Mouse (Mus musculus) ovary, postnatal 10 days (tissue): ENCODE data around the gene Slc6a20b.
"Not testable (repeated sequence)": the region's sequence is repeated elsewhere in the genome, so short reads cannot be mapped to it uniquely, and the experiment has no call there.

ENCODE experiments used
- DNase-seq: peaks from one replicate; pipeline ENCODE4 v3.0.0; 2022; ENCODE audit warnings: low spot score

The Slc6a20b gene

GRCm38 (mm10) chr9:123632281-123632680, at the start of gene Slc6a20b:
Gene Slc6a20b (minus strand): TSS chr9:123632565.
- DNase-seq = no peak

- DNase-seq = no peak
These were observed 46.8 kb upstream of the Slc6a20b start for GRCm38 (mm10) chr9:123679198-123679597.

- no peak for DNase-seq
These were observed 46.2 kb upstream of the Slc6a20b start, which contains the start of the genes Ccr9 and Slc6a20a for GRCm38 (mm10) chr9:123678327-123679105. Gene Ccr9 (plus strand): TSS chr9:123678439. Gene Slc6a20a (minus strand): TSS chr9:123678885.

- DNase-seq = no peak
These were observed 33.3 kb upstream of the Slc6a20b start for GRCm38 (mm10) chr9:123665645-123666044.

- not testable (repeated sequence) for DNase-seq
These were observed 27.8 kb upstream of the Slc6a20b start for GRCm38 (mm10) chr9:123659986-123660676.

- DNase-seq = no peak
These were observed 26.6 kb upstream of the Slc6a20b start for GRCm38 (mm10) chr9:123658981-123659380.

GRCm38 (mm10) chr9:123657457-123657856, 25.1 kb upstream of the Slc6a20b start:
- DNase-seq = no peak

- no peak for DNase-seq
These were observed 19.0 kb upstream of the Slc6a20b start for GRCm38 (mm10) chr9:123651369-123651768.

- no peak for DNase-seq
These were observed 17.6 kb upstream of the Slc6a20b start for GRCm38 (mm10) chr9:123649785-123650511.

- no peak for DNase-seq
These were observed 7.7 kb upstream of the Slc6a20b start for GRCm38 (mm10) chr9:123640106-123640505.

GRCm38 (mm10) chr9:123638668-123639089, 6.3 kb upstream of the Slc6a20b start:
- no peak for DNase-seq

GRCm38 (mm10) chr9:123638231-123638630, 5.9 kb upstream of the Slc6a20b start:
- no peak for DNase-seq

GRCm38 (mm10) chr9:123636771-123637170, 4.4 kb upstream of the Slc6a20b start:
- no peak for DNase-seq

GRCm38 (mm10) chr9:123632993-123633392, 628 bp upstream of the Slc6a20b start:
- no peak for DNase-seq

- no peak for DNase-seq
These were observed 699 bp downstream of the Slc6a20b start for GRCm38 (mm10) chr9:123631666-123632065.

- no peak for DNase-seq
These were observed 6.5 kb downstream of the Slc6a20b start for GRCm38 (mm10) chr9:123625821-123626220.

GRCm38 (mm10) chr9:123624741-123625140, 7.6 kb downstream of the Slc6a20b start:
- DNase-seq = no peak

- DNase-seq = no peak
These were observed 11.9 kb downstream of the Slc6a20b start for GRCm38 (mm10) chr9:123620311-123621098.

- no peak for DNase-seq
These were observed 30.8 kb downstream of the Slc6a20b start for GRCm38 (mm10) chr9:123601529-123601928.

GRCm38 (mm10) chr9:123597376-123597775, 35.0 kb downstream of the Slc6a20b start:
- DNase-seq = no peak

GRCm38 (mm10) chr9:123596910-123597309, 35.5 kb downstream of the Slc6a20b start:
- no peak for DNase-seq

GRCm38 (mm10) chr9:123595194-123595593, 37.2 kb downstream of the Slc6a20b start:
- no peak for DNase-seq
